Mouse (Mus musculus) MEL (cell line): ENCODE measurements around the gene Mad2l1bp. TPM values are rescaled to one million over a fixed set of nuclear protein-coding genes. Genes with fewer than 3 reads are reported as not detected.

ENCODE experiments used
- DNase-seq: peaks from one replicate; pipeline ENCODE4 v3.0.0; 2011; ENCODE audit warnings: low read depth, low spot score
- H3K27ac ChIP-seq: 2 replicates; pipeline ENCODE4 v1.5.1; 2012; ENCODE audit warnings: low read depth, mild to moderate bottlenecking, control low read depth, low read length, moderate library complexity; ENCODE audit not compliant: control insufficient read depth
- H3K27me3 ChIP-seq, 2 experiments: fragments of 150-350 bp in 1 of 2; sonication (generic) in 1 of 2; 2 replicates each; pipeline ENCODE4 v1.6.1; 2012; ENCODE audit warnings: low read length in 2 of 2, mild to moderate bottlenecking in 2 of 2, improper control_type of control experiment in 1 of 2, moderate library complexity in 1 of 2; ENCODE audit not compliant: insufficient read depth in 2 of 2, control insufficient read depth in 1 of 2
- H3K36me3 ChIP-seq, 2 experiments: 2 replicates each; pipeline ENCODE4 v1.6.1; 2012 to 2014; ENCODE audit warnings: low read length in 2 of 2, improper control_type of control experiment in 1 of 2, inconsistent platforms in 1 of 2, mild to moderate bottlenecking in 1 of 2; ENCODE audit not compliant: insufficient read depth in 2 of 2, control insufficient read depth in 1 of 2
- H3K4me1 ChIP-seq, 2 experiments: fragments of 150-350 bp in 1 of 2; sonication (generic) in 1 of 2; 2 replicates each; pipeline ENCODE4 v1.6.1; 2012; ENCODE audit warnings: low read length in 2 of 2, improper control_type of control experiment in 1 of 2, mild to moderate bottlenecking in 1 of 2; ENCODE audit not compliant: insufficient read depth in 2 of 2, control insufficient read depth in 1 of 2
- H3K4me3 ChIP-seq, 2 experiments: fragments of 150-350 bp in 1 of 2; sonication (generic) in 1 of 2; 2 replicates each; pipeline ENCODE4 v1.5.1; 2012; ENCODE audit warnings: low read depth in 2 of 2, low read length in 2 of 2, mild to moderate bottlenecking in 2 of 2, moderate library complexity in 2 of 2, control low read depth in 1 of 2, improper control_type of control experiment in 1 of 2; ENCODE audit not compliant: control insufficient read depth in 1 of 2, insufficient read depth in 1 of 2
- H3K79me2 ChIP-seq: 2 replicates; pipeline ENCODE4 v1.6.1; 2012; ENCODE audit warnings: mild to moderate bottlenecking, low read length, moderate library complexity; ENCODE audit not compliant: control insufficient read depth, poor library complexity, insufficient read depth
- H3K9ac ChIP-seq: 2 replicates; pipeline ENCODE4 v1.6.1; 2012; ENCODE audit warnings: low read depth, mild to moderate bottlenecking, control low read depth, low read length, moderate library complexity; ENCODE audit not compliant: control insufficient read depth, poor library complexity, severe bottlenecking
- H3K9me3 ChIP-seq: fragments of 150-350 bp; sonication (generic); replicated peaks from 2 replicates; pipeline ENCODE4 v1.6.1; 2012; ENCODE audit warnings: mild to moderate bottlenecking, low read length, improper control_type of control experiment, moderate library complexity; ENCODE audit not compliant: insufficient read depth
- BHLHE40 ChIP-seq: IDR thresholded peaks from 2 replicates; pipeline ENCODE4 v1.6.1; 2012; ENCODE audit warnings: low read depth, mild to moderate bottlenecking, inconsistent platforms, low read length, improper control_type of control experiment, borderline replicate concordance
- CHD2 ChIP-seq: IDR thresholded peaks from 2 replicates; pipeline ENCODE4 v1.6.1; 2011; ENCODE audit warnings: low read length, improper control_type of control experiment
- CTCF ChIP-seq, 3 experiments: IDR thresholded peaks in 2 of 3; conservative IDR thresholded peaks in 1 of 3; 2 replicates each; pipeline ENCODE4 v1.5.1; 2011 to 2012; ENCODE audit warnings: low read length in 3 of 3, low read depth in 2 of 3, mild to moderate bottlenecking in 2 of 3, improper control_type of control experiment in 1 of 3, inconsistent platforms in 1 of 3, mixed read lengths in 1 of 3, moderate library complexity in 1 of 3; ENCODE audit not compliant: control insufficient read depth in 1 of 3, insufficient read depth in 1 of 3, poor library complexity in 1 of 3, severe bottlenecking in 1 of 3
- E2F4 ChIP-seq: IDR thresholded peaks from 2 replicates; pipeline ENCODE4 v1.6.1; 2011; ENCODE audit warnings: low read depth, low read length, improper control_type of control experiment, borderline replicate concordance
- ELF1 ChIP-seq: IDR thresholded peaks from 2 replicates; pipeline ENCODE4 v1.6.1; 2014; ENCODE audit warnings: low read depth, mild to moderate bottlenecking, inconsistent platforms, low read length, improper control_type of control experiment, moderate library complexity
- EP300 ChIP-seq, 2 experiments: IDR thresholded peaks; 2 replicates each; pipeline ENCODE4 v1.6.1; 2011; ENCODE audit warnings: improper control_type of control experiment in 2 of 2, low read length in 2 of 2, low read depth in 1 of 2, mild to moderate bottlenecking in 1 of 2
- ETS1 ChIP-seq: IDR thresholded peaks from 2 replicates; pipeline ENCODE4 v1.6.1; 2012; ENCODE audit warnings: low read depth, mild to moderate bottlenecking, inconsistent platforms, low read length, improper control_type of control experiment, moderate library complexity
- GABPA ChIP-seq: IDR thresholded peaks from 2 replicates; pipeline ENCODE4 v1.6.1; 2012; ENCODE audit warnings: low read depth, mild to moderate bottlenecking, inconsistent platforms, low read length, improper control_type of control experiment, moderate library complexity
- GATA1 ChIP-seq: IDR thresholded peaks from 2 replicates; pipeline ENCODE4 v1.6.1; 2011; ENCODE audit warnings: low read depth, low read length, improper control_type of control experiment
- HCFC1 ChIP-seq: IDR thresholded peaks from 2 replicates; pipeline ENCODE4 v1.6.1; 2012; ENCODE audit warnings: low read depth, mild to moderate bottlenecking, inconsistent platforms, low read length, improper control_type of control experiment, moderate library complexity
- JUND ChIP-seq: IDR thresholded peaks from 2 replicates; pipeline ENCODE4 v1.6.1; 2011; ENCODE audit warnings: low read depth, mild to moderate bottlenecking, improper control_type of control experiment, low read length
- KAT2A ChIP-seq: conservative IDR thresholded peaks from 2 replicates; pipeline ENCODE4 v1.6.1; 2012; ENCODE audit warnings: low read depth, low read length, improper control_type of control experiment, inconsistent platforms
- MAFK ChIP-seq: IDR thresholded peaks from 2 replicates; pipeline ENCODE4 v1.6.1; 2011; ENCODE audit warnings: low read depth, mild to moderate bottlenecking, low read length, improper control_type of control experiment, borderline replicate concordance
- MAX ChIP-seq: IDR thresholded peaks from 2 replicates; pipeline ENCODE4 v1.6.1; 2011; ENCODE audit warnings: low read length, improper control_type of control experiment
- MAZ ChIP-seq: IDR thresholded peaks from 2 replicates; pipeline ENCODE4 v1.6.1; 2012; ENCODE audit warnings: low read depth, mild to moderate bottlenecking, inconsistent platforms, low read length, improper control_type of control experiment
- MEF2A ChIP-seq: IDR thresholded peaks from 2 replicates; pipeline ENCODE4 v1.6.1; 2014; ENCODE audit warnings: low read depth, mild to moderate bottlenecking, inconsistent platforms, low read length, improper control_type of control experiment; ENCODE audit not compliant: poor library complexity, insufficient replicate concordance, severe bottlenecking; ENCODE audit errors: extremely low read depth
- MYC ChIP-seq: IDR thresholded peaks from 2 replicates; pipeline ENCODE4 v1.6.1; 2011; ENCODE audit warnings: low read depth, mild to moderate bottlenecking, low read length, improper control_type of control experiment, moderate library complexity
- NRF1 ChIP-seq: IDR thresholded peaks from 2 replicates; pipeline ENCODE4 v1.6.1; 2014; ENCODE audit warnings: low read depth, mild to moderate bottlenecking, inconsistent platforms, low read length, improper control_type of control experiment, moderate library complexity; ENCODE audit not compliant: poor library complexity, insufficient read depth, severe bottlenecking
- POLR2AphosphoS2 ChIP-seq: IDR thresholded peaks from 2 replicates; pipeline ENCODE4 v1.6.1; 2011; ENCODE audit warnings: low read length, improper control_type of control experiment
- RCOR1 ChIP-seq: IDR thresholded peaks from 2 replicates; pipeline ENCODE4 v1.6.1; 2012; ENCODE audit warnings: low read depth, mild to moderate bottlenecking, inconsistent platforms, low read length, improper control_type of control experiment
- SIN3A ChIP-seq: IDR thresholded peaks from 2 replicates; pipeline ENCODE4 v1.6.1; 2012; ENCODE audit warnings: low read length, improper control_type of control experiment, inconsistent platforms
- TAL1 ChIP-seq: IDR thresholded peaks from 2 replicates; pipeline ENCODE4 v1.6.1; 2012; ENCODE audit warnings: mild to moderate bottlenecking, inconsistent platforms, low read length, moderate library complexity, mixed read lengths
- TBP ChIP-seq: IDR thresholded peaks from 2 replicates; pipeline ENCODE4 v1.8.0; 2011; ENCODE audit warnings: low read depth, low read length, improper control_type of control experiment
- UBTF ChIP-seq: IDR thresholded peaks from 2 replicates; pipeline ENCODE4 v1.6.1; 2012; ENCODE audit warnings: low read depth, mild to moderate bottlenecking, inconsistent platforms, low read length, improper control_type of control experiment, moderate library complexity, borderline replicate concordance; ENCODE audit not compliant: insufficient read depth
- USF1 ChIP-seq: IDR thresholded peaks from 2 replicates; pipeline ENCODE4 v1.6.1; 2014; ENCODE audit warnings: low read depth, mild to moderate bottlenecking, inconsistent platforms, low read length, improper control_type of control experiment, moderate library complexity
- USF2 ChIP-seq, 2 experiments: IDR thresholded peaks; 2 replicates each; pipeline ENCODE4 v1.6.1; 2011 to 2012; ENCODE audit warnings: improper control_type of control experiment in 2 of 2, low read length in 2 of 2, borderline replicate concordance in 1 of 2, inconsistent platforms in 1 of 2, low read depth in 1 of 2, mild to moderate bottlenecking in 1 of 2; ENCODE audit not compliant: insufficient read depth in 1 of 2
- ZC3H11A ChIP-seq: IDR thresholded peaks from 2 replicates; pipeline ENCODE4 v1.6.1; 2012; ENCODE audit warnings: low read depth, mild to moderate bottlenecking, inconsistent platforms, low read length, improper control_type of control experiment
- ZKSCAN1 ChIP-seq: IDR thresholded peaks from 2 replicates; pipeline ENCODE4 v1.6.1; 2012; ENCODE audit warnings: low read depth, mild to moderate bottlenecking, inconsistent platforms, low read length, improper control_type of control experiment, moderate library complexity
- ZMIZ1 ChIP-seq: IDR thresholded peaks from 2 replicates; pipeline ENCODE4 v1.6.1; 2012; ENCODE audit warnings: low read depth, mild to moderate bottlenecking, inconsistent platforms, low read length, improper control_type of control experiment, moderate library complexity
- polyA plus RNA-seq, 2 experiments: library from polyadenylated mRNA; stranded (reverse) in 1 of 2; unstranded in 1 of 2; fragments of >175 nt in 1 of 2; fragments of >200 nt in 1 of 2; gene quantifications; 2 replicates each; pipeline versions ENCODE4 v1.2.1 to v1.2.4; 2012; ENCODE audit warnings: low replicate concordance in 2 of 2, low read depth in 1 of 2; ENCODE audit not compliant: insufficient read length in 2 of 2, insufficient read depth in 1 of 2, missing spikeins in 1 of 2
- total RNA-seq: library from RNA; depleted of rRNA; stranded (reverse); fragments of 300-350 nt; gene quantifications from 2 replicates; pipeline ENCODE4 v1.2.3, GENCODE M21; 2012

The Mad2l1bp gene
- total and polyA plus RNA-seq, 3 experiments = 14.1 to 23.1 TPM; not detected in 1

- Histone ChIP-seq H3K36me3 (peaks cover 4 to 8% of the 10 kb centered on the region in 2 experiments), H3K27me3 (no peaks in the 10 kb centered on the region), H3K9ac (no peak overlapping the region), H3K4me3 (no peak overlapping the region), H3K27ac (no peak overlapping the region), H3K79me2 (peaks cover 31% of the 10 kb centered on the region), H3K4me1 (peaks cover 4 to 12% of the 10 kb centered on the region in 2 experiments; a peak in 2 of 4 replicates), H3K9me3 (no peaks in the 10 kb centered on the region)
- TF ChIP-seq MAX (no peak), JUND (no peak), SIN3A (no peak), UBTF (no peak), MAZ (no peak), EP300 (IDR thresholded peaks at IDR 0.05; ENCODE audit: low read depth in 1 of 2, low read length in 2 of 2) (no peak), ELF1 (no peak), TBP (no peak), GABPA (no peak), USF1 (no peak), HCFC1 (no peak), CTCF (IDR thresholded peaks at IDR 0.05 in 2 of 3, conservative IDR thresholded peaks at IDR 0.05 in 1 of 3; ENCODE audit: control insufficient read depth in 1 of 3, insufficient read depth in 1 of 3, low read depth in 2 of 3, low read length in 3 of 3, poor library complexity in 1 of 3, severe bottlenecking in 1 of 3) (no peak), ZKSCAN1 (no peak), ZMIZ1 (no peak), NRF1 (no peak), GATA1 (no peak), USF2 (IDR thresholded peaks at IDR 0.05; ENCODE audit: borderline replicate concordance in 1 of 2, insufficient read depth in 1 of 2, low read depth in 1 of 2, low read length in 2 of 2) (no peak), TAL1 (no peak), MEF2A (no peak), MAFK (no peak)
- no peak for DNase-seq
These were observed 37.2 kb downstream of the Mad2l1bp start for GRCm38 (mm10) chr17:46116138-46116537.

GRCm38 (mm10) chr17:46115489-46115888 is 37.9 kb downstream of the Mad2l1bp start:
- Histone ChIP-seq H3K9me3 (no peaks in the 10 kb centered on the region), H3K79me2 (peaks cover 35% of the 10 kb centered on the region), H3K4me1 (peaks cover 4 to 12% of the 10 kb centered on the region in 2 experiments; a peak in 2 of 4 replicates), H3K27me3 (no peaks in the 10 kb centered on the region), H3K9ac (no peak overlapping the region), H3K4me3 (no peak overlapping the region), H3K27ac (no peak overlapping the region), H3K36me3 (peaks cover 4 to 8% of the 10 kb centered on the region in 2 experiments)
- DNase-seq = no peak
- TF ChIP-seq RCOR1 (no peak), E2F4 (no peak), MAFK (no peak), BHLHE40 (no peak), KAT2A (no peak), POLR2AphosphoS2 (no peak), ZC3H11A (no peak), USF2 (IDR thresholded peaks at IDR 0.05; ENCODE audit: borderline replicate concordance in 1 of 2, insufficient read depth in 1 of 2, low read depth in 1 of 2, low read length in 2 of 2) (no peak), MYC (no peak), ETS1 (no peak), SIN3A (no peak), ELF1 (no peak), CHD2 (no peak), NRF1 (no peak), HCFC1 (no peak), MAZ (no peak)
